Mouse (Mus musculus): ENCODE data around the gene Lypd6b.

Gene Lypd6b

DNA sequence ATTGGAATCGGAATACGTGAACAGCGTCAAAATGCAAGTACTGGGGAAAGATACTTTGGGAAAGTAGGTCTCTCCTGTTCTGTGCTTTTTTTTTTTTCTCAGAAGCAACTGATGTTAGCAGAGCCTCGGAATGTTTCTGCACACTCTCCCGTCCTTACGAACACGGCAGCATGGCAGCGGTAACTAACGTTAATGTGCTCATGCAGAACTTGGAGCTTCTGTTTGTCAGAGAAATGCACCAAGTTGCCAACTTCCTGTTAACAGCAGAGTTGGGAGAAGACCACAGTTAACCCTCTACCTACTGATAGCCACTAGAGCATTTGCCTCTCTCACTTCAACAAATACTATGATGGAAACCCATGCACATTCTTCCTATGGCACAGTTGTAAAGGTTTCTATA, 93.0 kb downstream of the Lypd6b start:
- no peak for DNase-seq

DNA sequence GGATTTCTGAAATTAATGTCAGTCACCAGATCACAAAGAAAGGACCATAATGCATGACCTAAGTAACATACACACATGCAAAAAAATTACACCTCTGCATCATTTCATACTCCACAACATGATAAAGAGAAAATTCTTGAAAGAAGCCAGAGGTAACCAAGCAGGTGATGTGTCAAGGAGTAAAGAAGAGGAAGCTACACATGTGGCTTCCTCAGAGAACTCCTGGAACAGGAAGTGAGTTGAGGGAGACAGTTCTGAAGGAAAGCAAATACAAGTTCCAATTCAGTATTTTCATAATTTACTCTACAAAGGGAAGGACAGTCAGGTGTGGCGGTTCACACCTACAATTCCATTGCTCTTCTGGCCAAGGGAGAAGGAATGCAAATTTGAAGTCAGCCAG, 93.5 kb downstream of the Lypd6b start:
- DNase-seq: no peak

DNA sequence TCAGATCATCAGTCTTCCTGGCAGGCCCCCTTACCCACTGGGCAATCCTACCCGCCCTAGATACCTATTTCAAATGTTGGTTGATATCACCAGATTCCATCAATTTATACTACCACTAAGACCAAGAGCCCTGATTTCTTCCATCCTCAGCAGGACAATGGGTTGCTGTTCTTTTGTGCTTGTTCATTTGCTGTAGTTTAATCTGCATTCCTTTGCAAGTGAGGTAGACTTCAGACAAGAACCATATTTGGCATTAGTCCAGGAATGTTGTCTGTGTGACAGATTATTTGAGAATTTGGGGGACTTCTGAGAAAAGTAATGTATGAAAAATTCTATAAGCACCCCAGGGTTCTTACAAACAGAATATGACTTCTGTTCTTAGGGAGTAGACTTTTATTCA, 95.0 kb downstream of the Lypd6b start:
- DNase-seq: no peak

DNA sequence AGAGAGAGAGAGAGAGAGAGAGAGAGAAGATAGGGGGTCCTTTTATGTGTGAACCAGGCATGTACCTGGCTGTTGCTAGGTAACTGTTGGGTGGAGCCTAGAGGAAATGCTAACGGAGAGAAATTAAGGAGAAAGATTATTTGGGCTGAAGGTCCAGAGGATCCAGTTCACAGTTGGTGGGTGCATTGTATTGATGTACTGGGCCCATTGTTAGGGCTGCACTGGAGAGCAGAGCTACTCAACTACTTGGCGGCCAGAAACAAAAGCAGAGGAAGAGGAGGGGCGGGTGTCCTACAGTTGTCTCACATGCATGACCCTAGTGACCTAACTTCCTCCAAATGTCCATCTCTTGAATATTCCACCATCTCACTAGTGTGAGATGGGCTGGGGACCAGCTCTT, 96.5 kb downstream of the Lypd6b start:
- no peak for DNase-seq

DNA sequence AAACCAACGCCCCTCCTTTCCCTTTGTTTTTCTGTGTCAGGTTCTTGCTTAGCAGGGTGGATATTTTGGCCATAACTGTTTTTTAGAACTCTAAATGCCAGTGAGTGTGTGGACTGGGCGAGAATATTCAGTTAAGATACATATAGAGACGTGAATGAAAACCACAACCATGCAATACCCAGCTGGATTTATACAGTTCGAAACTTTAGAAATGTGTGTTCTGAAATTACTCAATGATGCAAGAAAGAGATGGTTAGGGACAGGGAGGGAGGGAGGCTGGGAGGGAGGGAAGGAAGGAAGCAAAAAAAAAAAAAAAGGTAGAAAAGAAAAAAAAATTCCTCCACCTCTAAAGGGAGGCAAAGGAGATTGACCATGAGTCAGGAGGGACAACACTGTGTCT, 98.7 kb downstream of the Lypd6b start:
- no peak for DNase-seq

DNA sequence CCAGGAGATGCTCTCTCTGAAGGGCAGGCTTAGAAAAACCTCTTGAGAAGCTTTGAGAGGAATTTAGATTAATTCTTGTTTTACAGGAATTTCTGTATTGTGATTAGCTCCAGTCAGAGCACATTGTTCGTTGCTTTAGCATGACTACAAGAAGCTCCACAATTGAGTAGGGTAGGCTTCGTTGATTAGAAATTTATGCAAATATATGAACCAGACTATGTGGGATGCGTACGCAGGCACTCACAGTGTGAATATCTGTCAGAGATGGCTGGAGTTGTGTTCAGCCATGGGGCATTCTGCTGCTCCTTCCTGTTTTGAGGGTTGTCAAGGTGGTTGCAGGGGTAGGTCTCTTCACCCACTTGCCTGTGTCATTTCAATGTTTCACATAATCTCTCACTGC, 100.9 kb downstream of the Lypd6b start:
- DNase-seq: no peak

DNA sequence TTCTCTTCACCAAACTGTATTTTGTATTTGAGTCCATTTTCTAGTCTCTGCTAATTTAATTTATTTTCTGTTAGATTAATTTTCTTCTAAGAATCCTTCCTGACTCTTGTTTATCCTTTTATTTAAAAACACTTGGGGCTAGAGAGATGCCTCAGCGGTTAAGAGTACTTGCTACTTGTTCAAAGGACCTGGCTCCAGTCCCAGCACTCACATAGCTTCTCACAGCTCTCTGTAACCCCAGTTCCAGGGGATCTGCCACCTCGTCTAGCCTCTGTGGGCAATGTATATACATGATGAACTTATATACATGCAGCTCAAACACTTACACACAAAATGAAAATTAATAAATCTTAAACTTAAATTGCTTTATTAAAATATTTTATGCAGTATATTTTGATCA, 103.2 kb downstream of the Lypd6b start:
- DNase-seq: peak; percentile 7

DNA sequence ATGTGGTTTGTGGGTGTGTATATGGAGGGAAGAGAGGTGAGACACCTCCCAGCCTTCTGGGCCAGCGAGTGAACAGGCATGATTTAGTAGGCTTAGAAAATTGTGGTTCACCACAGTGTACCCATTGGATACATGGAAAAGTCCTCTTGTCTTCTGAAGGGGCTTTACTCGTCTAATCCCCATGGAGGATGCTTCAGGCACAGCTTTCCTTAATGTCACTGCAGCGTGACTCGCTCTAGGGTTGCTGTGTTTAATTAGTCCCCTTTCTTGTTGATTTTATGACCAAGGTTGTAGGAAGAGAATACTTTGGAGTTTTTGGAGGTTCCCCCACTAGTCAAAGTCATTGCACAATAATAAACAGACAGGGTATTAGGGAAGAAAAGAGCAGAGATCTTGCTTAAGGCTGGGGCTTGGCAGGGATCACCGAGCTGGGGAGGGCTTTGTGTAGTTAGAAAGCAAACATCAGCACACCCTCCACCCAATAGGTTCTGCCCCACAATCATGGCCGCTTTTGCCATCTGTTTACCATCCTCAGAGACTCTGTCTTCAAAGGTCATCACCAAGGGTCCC, 122.4 kb downstream of the Lypd6b start:
- DNase-seq: no peak

DNA sequence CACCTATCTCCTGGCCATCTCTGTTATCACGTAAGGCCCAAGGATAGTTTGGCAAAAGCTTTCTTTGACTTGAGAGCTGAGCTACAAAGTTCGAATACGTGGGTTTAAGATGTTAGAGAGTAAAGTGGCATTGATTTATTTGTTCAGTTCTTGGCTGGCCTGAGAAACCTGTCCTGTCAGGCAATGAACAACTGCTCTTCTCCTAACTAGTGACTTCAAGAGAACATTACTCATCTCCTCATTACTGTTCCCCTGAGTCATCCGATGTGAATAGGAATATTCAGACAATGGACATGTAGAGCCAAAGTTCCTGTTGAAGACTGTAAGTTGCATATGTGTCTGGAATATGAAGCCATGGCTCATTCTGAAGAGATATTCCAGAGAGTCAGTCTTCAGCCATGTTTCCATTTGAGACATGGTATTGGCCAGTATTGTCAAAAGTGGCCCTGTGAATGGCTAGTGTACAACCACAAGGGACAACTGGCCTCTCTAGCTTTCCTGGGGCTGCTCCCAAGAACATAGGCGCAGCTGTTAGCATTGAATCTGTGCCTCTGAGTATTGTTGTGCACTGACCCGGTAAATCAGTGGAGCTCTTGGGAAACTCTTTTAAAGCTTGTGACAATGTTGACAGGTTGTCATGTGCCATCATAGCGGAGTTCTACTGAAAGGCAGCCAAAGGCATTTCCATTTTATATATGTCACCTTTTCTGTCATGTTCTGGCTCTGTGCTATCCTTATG, 124.0 kb downstream of the Lypd6b start:
- DNase-seq: no peak

DNA sequence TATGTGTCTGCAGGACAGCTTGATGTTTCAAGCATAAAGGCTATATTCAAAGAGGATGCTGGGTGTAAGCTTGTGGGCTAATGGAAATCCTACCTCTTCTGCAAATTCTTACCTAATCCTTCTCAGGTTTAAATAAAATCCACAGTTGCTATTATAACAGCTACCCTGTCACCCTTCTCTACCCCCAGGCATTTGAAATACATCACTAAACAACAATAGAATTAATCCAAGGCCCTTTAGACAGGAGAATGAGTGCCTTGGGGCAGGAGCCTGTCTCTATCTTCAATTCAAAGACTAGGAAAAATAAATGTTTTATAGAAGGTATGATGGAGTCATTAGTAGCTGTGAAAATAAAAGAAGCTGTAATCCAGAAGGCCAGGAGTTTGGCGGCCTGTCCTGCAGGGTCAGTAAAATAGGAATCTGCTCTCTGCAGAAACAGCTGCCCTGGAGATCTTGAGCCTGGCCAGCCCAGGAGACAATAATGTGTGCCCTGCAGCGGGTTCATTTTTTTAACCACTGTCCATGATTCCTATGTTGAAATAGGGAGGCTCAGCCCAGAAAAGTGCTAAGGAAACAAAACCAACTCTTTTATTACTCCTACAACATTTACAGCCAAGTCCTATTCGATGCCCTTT, 124.9 kb downstream of the Lypd6b start:
- DNase-seq: no peak

DNA sequence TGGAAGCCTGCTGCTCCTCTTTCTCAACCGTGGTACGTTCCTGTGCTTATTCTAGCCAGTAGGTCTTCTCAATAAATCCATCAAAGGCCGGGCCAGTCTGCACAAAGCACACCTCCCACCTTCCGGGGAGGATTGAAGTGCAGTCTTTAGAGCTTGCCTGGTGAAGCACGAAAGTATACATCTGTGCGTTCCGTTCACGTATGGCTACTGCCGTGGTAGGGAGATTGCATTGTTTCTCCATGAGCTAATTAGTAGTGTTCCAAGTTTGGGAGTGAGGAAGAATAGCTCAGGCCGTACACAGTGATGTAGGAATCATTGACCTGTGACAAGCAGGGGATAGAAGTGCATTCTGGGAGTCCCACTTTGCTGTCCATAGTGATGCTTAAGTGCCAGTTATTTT, 130.0 kb downstream of the Lypd6b start:
- no peak for DNase-seq

DNA sequence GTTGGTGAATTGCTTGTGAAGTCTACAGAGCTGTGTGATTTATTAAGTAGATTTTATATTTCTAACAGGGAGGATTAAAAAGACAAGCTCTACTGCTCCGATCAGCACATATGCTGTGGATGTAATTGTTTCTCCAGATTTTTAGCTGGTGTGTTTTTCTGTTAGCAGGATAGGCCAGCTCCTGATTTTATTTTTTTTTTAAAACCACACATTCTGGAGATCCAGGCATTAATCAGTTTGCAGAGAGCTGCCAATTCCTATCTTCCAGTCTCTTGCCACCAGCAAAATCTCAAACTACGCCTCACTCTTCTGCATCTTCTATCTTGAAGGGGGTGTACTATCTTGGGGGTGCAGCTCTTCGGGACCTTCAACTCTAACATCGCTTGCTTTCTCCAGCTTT, 130.6 kb downstream of the Lypd6b start:
- no peak for DNase-seq

DNA sequence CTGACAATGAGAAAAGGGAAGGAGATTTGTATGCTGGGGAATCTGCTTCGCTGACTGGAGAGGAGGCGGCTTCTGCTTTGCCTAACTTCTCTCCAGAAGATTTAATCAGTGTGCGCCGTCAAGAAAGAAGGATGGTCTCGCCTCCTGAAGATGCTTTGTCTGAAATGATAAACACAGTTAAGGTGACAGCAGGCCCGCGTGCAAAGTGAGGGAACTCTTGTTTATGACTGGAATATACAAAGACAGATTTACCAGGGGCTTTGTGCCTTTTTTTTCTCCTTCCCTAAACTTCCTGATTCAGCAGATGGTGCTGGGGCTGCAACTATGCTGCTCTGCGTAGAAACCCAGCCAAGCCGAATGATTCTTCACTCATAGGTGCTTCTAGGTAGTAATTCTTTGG, 131.2 kb downstream of the Lypd6b start:
- DNase-seq: no peak

DNA sequence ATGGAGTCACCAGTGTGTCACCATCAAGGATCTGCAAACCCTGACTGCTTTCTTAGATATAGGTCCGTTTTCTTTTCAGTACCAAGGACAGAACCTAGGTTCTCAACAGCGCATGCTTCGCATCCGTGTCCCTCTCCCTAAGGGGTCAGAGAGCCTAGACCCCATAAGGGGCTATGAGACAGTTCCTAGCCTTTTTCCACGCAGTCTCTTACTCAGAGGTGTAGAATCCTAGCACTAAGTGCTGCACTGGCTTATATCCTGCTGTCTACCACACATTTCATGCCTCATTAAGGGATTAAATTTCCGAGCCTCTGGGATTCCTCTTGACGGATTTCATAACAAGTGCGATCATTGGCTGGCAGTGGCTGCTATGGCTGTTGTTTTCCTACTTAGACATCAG, 134.5 kb downstream of the Lypd6b start:
- DNase-seq: no peak

DNA sequence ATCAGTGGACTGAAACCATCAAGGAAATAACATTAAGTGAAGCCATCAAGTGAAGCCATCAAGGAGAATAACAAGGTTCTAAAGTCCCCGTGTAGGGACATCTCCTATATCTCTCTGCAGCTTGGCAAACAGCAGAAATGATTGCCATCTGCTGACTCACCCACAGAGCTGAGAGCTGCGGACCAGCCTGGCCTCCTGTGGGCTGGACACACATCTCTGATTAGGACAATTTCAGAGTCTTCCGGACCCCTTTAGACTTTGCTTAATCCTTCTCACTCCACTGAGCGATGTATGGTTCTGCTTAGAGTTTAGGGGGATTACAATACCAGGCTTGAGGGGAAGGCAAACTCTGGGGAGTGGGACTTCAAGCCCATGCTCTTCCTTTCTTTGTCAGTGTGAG, 135.3 kb downstream of the Lypd6b start:
- no peak for DNase-seq

DNA sequence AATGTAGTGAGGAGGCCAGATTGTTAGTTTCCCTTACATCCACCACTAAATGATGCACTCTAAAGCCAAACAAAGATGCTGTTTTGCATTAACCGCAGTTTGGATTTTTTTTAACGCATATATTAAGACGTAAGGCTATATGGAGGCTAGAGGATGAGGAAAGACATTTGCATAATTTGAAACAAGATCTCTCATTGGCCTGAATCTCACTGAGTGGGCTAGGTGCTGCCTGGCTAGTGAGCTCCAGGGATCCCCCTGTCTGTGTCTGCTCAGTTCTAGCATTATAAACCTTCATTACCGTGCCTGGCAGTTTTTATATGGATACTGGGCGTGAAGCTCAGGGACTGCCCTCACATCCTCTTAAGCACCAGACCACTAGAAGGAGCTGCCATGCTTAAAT, 138.7 kb downstream of the Lypd6b start:
- DNase-seq: no peak

DNA sequence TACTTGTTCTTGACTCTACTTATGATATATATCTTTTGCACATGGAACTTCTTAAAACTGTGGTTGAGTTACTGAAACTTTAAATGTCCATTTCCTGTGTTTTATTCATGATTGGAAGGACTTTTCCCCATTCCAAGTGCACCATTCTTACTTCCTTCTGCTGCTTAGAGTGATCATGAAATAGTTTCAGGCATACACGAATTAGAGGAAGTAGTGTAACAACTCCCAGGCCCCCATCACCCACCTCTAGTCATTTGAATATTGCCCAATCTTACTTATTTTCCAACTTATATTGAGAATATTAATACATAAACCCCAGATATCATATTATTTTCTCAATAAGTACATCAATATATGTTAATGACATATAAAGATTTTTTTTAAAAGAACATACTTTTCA, 139.9 kb downstream of the Lypd6b start:
- DNase-seq: no peak

DNA sequence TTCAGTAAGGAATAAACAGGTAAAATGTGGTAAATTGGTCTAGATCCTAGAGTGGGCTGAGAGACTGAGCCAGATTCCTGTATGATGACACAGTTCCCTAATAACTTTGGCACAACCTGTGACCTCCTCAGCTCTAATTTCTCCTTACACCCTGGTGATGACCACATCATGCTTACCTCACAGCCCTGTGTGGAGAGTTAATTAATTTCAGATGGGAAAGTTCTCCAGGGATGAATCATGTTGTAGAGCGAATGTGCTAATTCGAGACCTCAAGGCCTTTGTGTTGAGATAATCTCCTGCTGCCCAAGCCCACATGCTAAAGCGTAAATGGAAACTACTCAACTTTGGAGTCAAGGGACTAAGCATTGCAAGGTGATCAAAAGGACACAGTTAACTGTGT, 142.4 kb downstream of the Lypd6b start:
- no peak for DNase-seq

DNA sequence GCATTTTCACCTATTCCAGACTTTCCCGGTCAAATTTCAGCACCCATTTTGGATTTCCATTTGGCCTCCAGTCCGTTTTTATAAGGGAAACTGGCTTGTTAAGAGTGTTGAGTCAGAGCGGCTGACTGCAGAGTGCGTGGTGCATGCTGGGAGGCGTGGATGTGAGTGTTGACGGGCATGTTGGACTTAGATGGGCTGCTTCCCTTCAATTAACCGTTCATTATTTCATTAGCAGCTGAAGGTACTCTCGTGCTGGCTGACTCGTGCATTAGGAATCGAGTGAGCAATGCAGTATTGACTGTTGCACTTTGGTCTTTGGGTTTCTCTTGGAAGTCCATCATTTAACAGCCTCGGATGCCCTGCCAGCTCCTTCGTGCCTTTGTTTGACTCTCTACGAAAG, 150.1 kb downstream of the Lypd6b start:
- no peak for DNase-seq

DNA sequence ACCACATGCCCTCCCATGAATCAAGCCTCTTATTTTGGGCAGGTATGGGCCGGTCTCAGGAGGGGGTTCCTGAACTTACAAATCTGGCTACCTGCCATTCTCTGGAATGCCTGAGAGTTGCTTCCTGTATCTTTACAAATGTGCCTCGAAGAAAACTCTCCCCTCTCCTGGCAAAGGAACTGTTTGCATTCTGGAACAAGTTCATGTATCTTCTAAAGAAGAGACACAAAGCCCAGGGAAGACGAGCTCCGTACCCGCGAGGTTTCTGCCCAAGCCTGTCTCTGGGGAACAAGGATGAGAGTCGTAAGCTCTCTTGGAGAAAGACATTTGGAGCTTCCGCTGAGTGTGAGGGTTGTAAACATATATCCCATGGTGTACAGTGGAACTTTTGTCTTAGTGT, 150.8 kb downstream of the Lypd6b start:
- no peak for DNase-seq

DNA sequence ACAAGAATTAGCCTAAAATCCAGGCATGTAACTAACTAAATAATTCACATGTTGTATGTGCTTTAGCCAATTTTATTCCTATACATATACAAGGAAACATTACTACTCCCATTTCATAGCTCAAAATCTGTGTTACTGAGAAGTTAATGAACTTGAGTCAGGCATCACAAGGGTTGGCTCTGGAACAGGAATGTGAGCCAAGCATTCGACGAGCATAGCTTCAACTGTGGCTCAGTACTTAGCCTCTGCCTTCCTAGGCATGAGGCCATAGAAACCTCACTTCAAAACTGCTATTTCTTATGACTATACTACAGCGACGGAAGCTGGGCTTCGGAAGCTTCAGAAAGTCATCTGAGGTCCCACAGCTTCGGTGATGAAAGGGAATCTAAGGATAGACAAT, 152.9 kb downstream of the Lypd6b start:
- no peak for DNase-seq

DNA sequence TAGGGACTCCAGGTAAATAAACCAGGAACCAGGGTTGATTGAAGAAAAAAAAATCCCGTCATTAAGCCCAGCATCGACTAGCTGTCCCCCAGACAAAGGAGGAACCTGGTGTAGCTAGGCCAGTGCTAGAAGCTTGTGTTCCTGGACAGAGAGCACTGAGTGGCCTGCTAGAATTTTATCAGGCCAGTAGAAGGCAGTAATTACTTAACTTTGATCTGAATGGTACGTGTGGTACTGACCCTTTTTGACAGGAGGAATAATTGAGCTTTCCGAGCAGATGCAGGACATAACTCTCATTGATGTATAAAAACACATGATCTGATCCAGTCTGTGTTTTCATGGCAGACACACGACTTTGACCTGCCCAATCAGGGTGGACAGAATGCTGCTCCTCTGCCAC, 154.6 kb downstream of the Lypd6b start:
- no peak for DNase-seq

DNA sequence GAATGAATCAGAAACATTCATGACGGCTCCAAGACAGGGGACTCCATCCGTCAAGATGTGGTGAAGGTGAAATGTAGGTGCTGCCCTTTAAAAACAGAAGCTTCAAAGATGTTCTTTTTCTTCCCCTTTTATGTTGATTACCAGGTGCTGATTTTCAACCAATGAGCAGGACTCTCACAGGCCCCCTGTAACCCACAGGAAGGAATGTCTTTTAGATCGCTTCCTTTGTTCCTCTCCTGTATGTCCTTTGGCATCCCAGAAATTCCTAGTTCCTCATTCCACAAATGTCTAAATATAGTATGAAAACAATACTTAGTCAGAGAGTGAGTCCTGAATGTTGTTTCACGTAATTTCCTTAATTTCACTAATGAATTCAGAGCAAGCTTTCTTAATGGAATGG, 164.2 kb downstream of the Lypd6b start:
- DNase-seq: no peak

DNA sequence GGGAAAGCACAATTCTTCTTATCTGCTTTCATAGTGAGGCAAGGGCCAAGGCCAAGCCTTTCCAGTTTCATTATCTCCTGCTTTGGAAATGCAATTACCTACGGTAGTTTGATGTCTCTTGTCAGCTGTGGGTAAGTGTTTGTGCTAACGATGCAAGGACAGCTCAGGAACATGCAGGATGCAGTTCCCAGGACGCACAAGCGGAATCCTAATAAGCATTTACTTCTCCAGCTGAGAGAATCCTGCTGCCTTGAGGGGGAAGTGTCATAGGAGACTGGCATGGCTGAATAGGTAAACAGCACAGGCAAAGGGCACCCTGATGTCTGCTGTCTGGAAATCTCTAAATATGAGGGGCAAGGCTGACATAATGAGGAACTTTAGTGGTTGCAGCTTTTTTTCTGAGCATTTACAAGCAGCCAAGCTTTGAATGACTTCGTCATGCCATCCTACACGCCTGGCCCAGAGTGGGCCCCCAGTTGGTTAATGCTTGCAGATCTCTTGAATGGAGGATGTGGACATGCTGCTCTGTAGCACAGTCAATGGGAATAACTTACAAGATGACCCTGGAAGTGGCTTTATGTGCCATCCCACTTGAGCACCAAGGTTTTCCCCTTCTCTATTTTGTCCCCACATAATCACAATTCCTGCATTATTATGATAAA, 165.3 kb downstream of the Lypd6b start:
- no peak for DNase-seq
